Mouse (Mus musculus): Measurements from ENCODE around the gene Fosb.

Fosb gene

GRCm38 (mm10) chr7:19309884-19310641 is at the start of gene Fosb:
Fosb (minus strand) TSS chr7:19310051.
- DNase-seq = peak; percentile 97

- DNase-seq = peak; percentile 90
Observed at GRCm38 (mm10) chr7:19359299-19359891, 49.5 kb upstream of the Fosb start, which contains the start of the genes Cd3eap and Ppp1r13l. Cd3eap (minus strand) TSS chr7:19359483. Ppp1r13l (plus strand) TSS chr7:19359749.

GRCm38 (mm10) chr7:19358634-19359033 is 48.8 kb upstream of the Fosb start:
- DNase-seq = no peak

- DNase-seq = no peak
Observed at GRCm38 (mm10) chr7:19357381-19358375, 47.8 kb upstream of the Fosb start.

DNA sequence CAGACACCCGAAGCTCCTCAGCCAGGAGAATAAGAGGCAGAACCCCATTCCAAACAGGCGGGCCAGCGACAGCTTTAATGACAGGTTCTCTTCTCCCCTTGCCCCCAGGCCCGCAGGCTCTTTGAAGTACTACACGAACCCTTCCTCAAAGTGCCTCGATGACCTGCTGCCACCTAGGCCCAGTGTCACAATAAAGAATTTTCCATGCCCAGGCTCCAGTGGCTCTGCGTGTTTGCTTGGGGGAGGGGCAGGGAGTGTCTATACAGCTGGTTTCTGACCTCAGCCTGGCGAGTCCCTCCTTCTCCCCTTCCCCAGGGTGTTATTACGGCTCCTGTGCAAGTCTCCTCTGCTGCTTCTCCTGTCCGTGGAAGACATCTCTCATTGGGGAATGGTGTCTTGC is 46.5 kb upstream of the Fosb start:
- no peak for DNase-seq

DNA sequence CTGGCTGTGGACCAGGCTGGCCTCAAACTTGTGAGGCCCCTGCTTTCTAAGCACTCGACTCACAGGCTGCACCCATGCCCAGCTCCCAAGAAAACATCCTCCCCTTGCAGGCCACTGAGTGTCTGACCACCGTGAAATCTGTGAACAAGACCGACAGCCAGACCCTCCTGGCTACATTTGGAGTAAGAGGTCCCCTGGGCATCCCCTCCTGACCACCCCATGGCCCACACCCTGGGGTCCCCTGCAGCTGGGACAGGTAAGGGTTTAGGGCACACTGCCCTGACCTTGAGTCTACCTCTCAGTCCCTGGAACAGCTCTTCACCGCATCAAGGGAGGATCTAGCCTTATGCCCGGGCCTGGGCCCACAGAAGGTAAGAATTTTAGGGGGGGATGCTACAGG is 45.1 kb upstream of the Fosb start:
- no peak for DNase-seq

DNA sequence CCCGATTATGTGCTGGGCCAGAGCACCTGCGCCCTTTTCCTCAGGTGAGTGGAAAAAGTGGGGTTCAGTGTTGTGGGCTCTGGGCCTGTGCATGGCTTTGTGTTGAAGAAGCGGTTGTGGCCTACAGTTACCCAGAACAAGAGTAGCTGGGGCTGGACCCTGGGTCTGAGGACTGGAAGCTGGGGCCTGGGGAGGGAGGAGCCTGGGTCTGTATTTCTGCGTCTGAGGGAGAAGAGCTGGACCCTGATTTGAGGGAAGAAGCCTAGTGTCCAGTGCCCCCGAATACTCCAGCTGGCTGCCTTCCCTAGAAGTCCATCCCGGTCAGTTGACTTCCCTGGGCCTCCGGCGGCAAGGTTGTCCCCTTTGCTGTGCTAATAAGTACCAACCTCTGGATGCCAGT is 40.4 kb upstream of the Fosb start:
- DNase-seq = no peak

DNA sequence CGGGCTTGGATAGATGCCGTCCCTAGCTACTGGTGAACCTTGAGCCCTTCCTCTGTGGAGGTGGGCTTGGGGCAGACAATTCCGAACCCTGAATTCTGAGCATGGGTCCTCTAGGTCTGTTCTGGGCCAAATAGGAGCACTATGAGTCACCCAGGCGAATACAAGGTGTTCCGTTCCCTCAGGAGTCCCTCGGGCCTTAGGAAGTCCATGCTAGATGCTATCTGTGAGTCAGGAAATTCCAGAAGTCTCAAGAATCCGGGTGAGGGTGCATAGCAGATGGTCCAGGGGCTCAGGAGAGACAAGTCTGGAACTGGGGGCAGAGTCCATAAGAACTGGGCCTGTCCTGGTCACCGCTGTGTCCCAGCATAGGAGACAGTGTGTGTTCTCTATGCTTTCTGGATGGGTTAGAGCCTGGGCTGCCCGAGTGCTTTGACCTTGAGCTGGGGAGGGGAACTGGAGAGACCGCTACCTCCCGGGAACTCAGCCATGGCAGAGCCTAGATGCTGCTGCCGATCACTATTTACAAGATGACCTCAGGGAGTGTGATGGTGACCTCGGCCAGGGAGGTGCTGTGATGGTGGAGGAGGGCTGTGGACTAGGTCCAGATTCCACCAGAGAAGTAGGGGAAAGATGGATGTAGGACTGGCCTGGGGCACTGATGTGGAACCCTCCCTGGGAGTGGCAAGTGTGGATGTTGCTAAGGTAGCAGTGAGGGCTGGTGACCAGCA is 39.5 kb upstream of the Fosb start:
- no peak for DNase-seq

GRCm38 (mm10) chr7:19344938-19345471 is 35.2 kb upstream of the Fosb start:
- peak; percentile 98 for DNase-seq

GRCm38 (mm10) chr7:19344237-19344847 is 34.5 kb upstream of the Fosb start, which contains the start of gene Ercc1:
Ercc1 (plus strand) TSS chr7:19344778.
- peak; percentile 23 for DNase-seq

- DNase-seq = peak; percentile 76
Observed at GRCm38 (mm10) chr7:19343210-19343808, 33.5 kb upstream of the Fosb start.

GRCm38 (mm10) chr7:19342481-19343027 is 32.7 kb upstream of the Fosb start:
- DNase-seq = peak; percentile 88

DNA sequence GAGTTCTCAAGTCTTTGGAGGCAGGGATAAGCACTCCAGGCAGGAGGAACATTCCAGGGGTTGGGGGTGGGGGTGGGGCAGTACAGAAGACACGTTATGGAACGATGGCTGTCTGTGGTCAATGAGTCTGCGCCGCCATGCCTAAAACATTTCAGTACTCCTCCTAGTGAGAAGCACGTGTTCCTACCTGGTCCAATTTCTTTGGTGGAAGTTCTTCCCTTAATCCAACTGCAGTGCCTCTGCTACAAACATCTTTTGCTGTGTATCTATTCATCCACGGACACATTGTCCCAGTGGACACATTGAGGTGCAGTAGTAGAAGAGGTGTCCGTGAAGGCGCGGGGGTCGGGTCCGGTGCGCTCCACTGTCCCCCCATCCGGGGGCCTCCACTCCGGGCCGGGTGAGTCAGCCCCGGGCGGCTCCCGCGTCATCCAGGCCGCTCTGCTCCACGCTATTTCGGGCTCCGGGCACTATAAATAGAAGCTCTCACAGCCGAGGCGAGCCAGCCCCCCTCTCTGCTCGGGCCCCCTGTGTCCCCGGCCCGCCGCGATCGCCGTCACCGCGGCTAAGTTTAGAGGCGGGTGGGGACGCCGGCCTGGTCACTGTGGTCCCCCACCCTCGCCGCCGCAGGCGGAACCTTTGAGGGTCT is 32.0 kb upstream of the Fosb start:
- DNase-seq = peak; percentile 30

- DNase-seq = no peak
Observed at GRCm38 (mm10) chr7:19341250-19341649, 31.4 kb upstream of the Fosb start.

GRCm38 (mm10) chr7:19338596-19338995 is 28.7 kb upstream of the Fosb start:
- no peak for DNase-seq

DNA sequence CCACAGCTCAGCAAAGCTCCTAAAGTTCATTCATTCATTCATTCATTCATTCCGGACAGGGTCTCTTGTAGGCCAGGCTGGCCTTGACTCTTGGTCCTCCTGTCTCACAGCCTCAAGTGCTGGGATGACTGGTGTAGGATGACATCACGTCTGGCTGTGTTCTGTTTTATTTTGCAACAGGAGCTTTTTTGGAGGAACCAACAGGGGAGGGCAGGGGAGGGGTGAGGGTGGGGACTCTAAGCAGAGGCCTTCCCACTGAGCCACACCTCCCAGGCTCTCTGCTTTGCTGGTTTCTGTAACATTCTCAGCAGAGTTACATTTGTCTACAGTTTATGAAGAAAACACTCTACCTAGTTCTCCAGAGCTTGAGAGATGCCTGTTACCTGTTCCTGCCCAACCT is 28.2 kb upstream of the Fosb start:
- no peak for DNase-seq

DNA sequence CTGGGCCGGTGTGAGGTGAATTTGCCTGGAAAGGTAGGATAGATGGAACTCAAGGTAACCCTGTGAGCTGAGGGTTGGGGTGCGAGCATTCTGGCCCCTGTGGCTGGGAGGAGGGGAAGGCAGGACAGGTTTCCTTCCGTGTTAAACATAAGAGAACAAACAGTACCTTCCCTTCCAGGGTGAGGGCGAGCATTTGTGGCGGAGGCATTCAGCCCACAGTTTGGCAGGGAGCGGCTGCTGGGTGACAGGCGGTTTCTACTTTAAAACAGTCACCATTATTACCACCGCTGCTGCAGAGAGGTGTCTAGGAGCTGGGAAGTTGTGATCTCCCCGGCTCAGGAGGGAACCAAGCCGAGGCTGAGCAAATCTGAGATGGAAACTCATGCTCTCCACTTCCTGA is 27.3 kb upstream of the Fosb start:
- DNase-seq = no peak

DNA sequence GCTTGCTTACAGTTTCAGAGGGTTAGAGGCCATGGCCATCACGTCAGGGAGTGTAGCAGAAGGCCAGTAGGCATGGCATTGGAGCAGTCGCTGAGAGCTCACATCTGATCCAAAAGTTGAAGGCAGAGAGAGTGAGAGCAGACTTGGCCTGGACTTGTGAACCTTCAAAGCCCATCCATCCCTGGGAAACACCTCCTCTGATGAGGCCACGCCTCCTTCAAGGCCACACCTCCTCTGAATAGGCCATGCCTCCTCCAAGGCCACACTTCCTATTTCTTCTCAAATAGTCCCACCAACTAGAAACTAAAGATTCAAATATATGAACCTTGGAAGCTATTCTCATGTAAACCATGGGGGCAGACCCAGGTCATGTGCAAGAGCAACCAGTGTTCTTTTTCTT is 25.7 kb upstream of the Fosb start:
- no peak for DNase-seq

DNA sequence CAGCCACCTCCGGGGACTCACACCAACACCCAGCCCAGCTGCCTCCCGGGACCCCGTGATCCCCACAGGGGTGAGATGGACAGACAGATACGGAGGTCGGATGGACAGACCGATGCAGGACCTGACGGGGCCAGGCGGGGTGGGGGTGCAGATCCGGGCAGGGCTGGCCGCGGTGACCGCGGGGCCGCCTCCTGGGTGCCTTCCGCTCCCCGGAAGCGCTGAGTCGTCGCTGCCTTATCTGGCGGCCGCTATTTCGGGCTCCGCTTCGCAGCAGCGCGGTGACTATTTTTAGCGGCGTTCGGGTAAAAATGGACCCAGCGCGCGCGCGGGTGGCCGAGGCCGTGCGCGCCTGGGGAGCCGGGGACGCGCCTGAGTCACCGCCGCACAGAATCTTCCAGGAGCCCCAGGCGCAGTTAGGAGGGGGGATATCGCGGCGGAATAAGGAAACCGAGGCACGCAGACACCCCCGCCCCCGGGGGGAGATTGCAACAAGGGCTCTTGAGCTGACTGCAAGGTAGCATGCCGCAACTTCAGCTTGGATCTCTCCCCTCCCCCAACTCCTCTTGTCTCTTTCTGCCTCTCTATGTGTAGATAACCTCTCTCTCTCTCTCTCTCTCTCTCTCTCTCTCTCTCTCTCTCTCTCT is 23.0 kb upstream of the Fosb start:
- peak; percentile 72 for DNase-seq

GRCm38 (mm10) chr7:19331910-19332309 is 22.1 kb upstream of the Fosb start:
- no peak for DNase-seq
